Mouse (Mus musculus): Measurements from ENCODE around the gene Tmem54. TPM values are rescaled to one million over a fixed set of nuclear protein-coding genes. Genes with fewer than 3 reads are reported as not detected.
A peak's percentile ranks its signal among the peaks of the same experiment; 100 is the strongest.

The Tmem54 gene
- polyA plus RNA-seq, 1 experiment from 2014 or later = 2.0 TPM

- peak; percentile 12 for DNase-seq (ENCODE audit: low spot score)
Measured at GRCm38 (mm10) chr4:129146392-129146791, 41.0 kb downstream of the Tmem54 start.

GRCm38 (mm10) chr4:129147552-129148103 is 42.3 kb downstream of the Tmem54 start:
- DNase-seq (ENCODE audit: low spot score) = no peak

- DNase-seq (ENCODE audit: low spot score) = no peak
Measured at GRCm38 (mm10) chr4:129149321-129149720, 44.0 kb downstream of the Tmem54 start.

GRCm38 (mm10) chr4:129151276-129151811 is 46.0 kb downstream of the Tmem54 start:
- DNase-seq (ENCODE audit: low spot score) = no peak

- no peak for DNase-seq (ENCODE audit: low spot score)
Measured at GRCm38 (mm10) chr4:129157541-129157940, 52.2 kb downstream of the Tmem54 start.

GRCm38 (mm10) chr4:129158549-129158948 is 53.2 kb downstream of the Tmem54 start:
- no peak for DNase-seq (ENCODE audit: low spot score)

GRCm38 (mm10) chr4:129161076-129161475 is 55.7 kb downstream of the Tmem54 start:
- no peak for DNase-seq (ENCODE audit: low spot score)

Other genes with a start within 250 kb of the Tmem54 start
- gene Trim62, start 222.0 kb upstream of the Tmem54 start, polyA plus RNA-seq (2015; fragmentation: Nextera tagmentation; extraction: Ambion mirVana) = 0.84 and 1.0 TPM in 2 replicates
- 7.1 and 9.2 TPM in 2 replicates for gene Azin2, start 143.1 kb upstream of the Tmem54 start, polyA plus RNA-seq (2015; fragmentation: Nextera tagmentation; extraction: Ambion mirVana)
- gene Ak2, start 113.6 kb upstream of the Tmem54 start, polyA plus RNA-seq (2015; fragmentation: Nextera tagmentation; extraction: Ambion mirVana) = 208 and 209 TPM in 2 replicates
- 9.4 and 11.0 TPM in 2 replicates for gene Rnf19b, start 47.3 kb upstream of the Tmem54 start, polyA plus RNA-seq (2015; fragmentation: Nextera tagmentation; extraction: Ambion mirVana)
- gene Hpca, start 16.5 kb downstream of the Tmem54 start, polyA plus RNA-seq (2015; fragmentation: Nextera tagmentation; extraction: Ambion mirVana) = 0.29 and 0.31 TPM in 2 replicates
- 0.47 and 0.60 TPM in 2 replicates for gene Fndc5, start 31.5 kb downstream of the Tmem54 start, polyA plus RNA-seq (2015; fragmentation: Nextera tagmentation; extraction: Ambion mirVana)
- 17.0 TPM in 2 replicates for gene S100pbp, start 84.2 kb downstream of the Tmem54 start, polyA plus RNA-seq (2015; fragmentation: Nextera tagmentation; extraction: Ambion mirVana)
- gene Yars, start 84.2 kb downstream of the Tmem54 start, polyA plus RNA-seq (2015; fragmentation: Nextera tagmentation; extraction: Ambion mirVana) = 49.7 and 50.6 TPM in 2 replicates
- 3.3 and 3.6 TPM in 2 replicates for gene C77080, start 155.9 kb downstream of the Tmem54 start, polyA plus RNA-seq (2015; fragmentation: Nextera tagmentation; extraction: Ambion mirVana)
- 0.31 and 0.35 TPM in 2 replicates for gene Sync, start 182.1 kb downstream of the Tmem54 start, polyA plus RNA-seq (2015; fragmentation: Nextera tagmentation; extraction: Ambion mirVana)
- 504 and 513 TPM in 2 replicates for gene Rbbp4, start 229.8 kb downstream of the Tmem54 start, polyA plus RNA-seq (2015; fragmentation: Nextera tagmentation; extraction: Ambion mirVana)
- 87.7 and 96.2 TPM in 2 replicates for gene Zbtb8os, start 230.1 kb downstream of the Tmem54 start, polyA plus RNA-seq (2015; fragmentation: Nextera tagmentation; extraction: Ambion mirVana)